Mouse (Mus musculus): ENCODE data around the gene Otp. TPM values are rescaled to one million over a fixed set of nuclear protein-coding genes. Genes with fewer than 3 reads are reported as not detected.

Gene Otp
- total RNA-seq, 2 experiments from 2014 or later: not detected

DNA sequence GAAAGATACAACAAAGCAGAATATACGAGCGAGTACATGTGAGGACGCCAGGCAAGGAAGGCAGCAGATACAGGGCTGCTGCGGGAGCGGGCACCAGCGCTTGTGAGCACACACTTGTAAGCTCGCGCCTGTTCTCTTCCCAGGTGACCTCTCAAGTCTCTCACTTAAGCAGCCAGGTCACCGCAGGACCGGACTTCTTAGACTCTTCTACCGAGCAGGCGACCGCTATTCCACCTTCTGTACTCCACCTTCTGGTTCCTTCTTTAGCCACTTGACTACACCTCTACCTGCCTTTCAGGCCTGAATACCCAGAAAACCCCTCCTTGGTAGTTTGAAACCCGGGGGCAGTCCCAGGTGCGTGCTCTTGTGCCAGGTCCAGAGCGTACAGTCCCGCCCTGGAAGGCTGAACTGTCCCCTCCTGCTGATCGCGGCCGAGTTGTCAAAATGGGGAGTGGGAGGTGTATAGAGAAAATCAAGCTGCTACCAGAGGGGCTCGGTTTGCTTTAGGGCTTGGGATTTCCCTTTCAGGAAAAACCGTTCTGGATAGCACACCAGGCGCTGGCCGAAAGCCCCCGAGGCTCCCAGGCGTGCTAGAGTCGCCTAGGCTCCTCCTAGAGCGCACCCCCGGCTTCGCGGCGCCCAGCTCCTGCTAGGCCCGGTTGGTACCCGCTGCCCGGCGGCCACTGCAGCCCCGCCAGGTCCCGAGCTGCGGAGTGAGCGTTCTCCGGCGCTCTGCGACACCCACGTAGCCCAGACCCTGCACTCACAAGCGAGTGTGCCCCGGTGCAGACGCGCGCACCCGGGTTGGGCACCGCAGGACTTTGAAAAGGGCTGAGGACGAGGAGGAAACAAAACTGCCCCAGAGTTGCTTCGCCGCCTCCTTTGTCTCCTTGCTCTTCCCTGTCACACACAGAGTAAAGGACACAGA, 2.0 kb upstream of the Otp start:
- DNase-seq (ENCODE audit: low spot score in 2 of 2): no peak

DNA sequence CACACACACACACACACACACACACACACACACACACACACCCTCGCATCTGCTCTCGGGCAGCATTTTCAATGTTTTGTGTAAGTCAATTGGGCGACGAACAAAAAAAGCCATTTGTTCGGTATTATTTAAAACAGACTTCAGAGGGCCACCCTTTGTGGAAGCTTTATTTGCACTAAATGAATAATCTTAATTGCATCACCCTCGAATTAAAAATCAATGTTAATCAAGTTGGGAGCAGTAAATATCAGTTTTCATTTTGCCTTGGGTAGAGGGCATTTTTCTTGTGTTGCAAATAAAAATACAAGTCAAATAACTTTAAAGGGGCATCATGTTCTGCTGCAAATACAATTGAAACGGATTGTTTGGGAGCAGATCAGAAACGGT, 1.4 kb upstream of the Otp start:
- DNase-seq (ENCODE audit: low spot score in 2 of 2): no peak

GRCm38 (mm10) chr13:94874656-94875395, 576 bp upstream of the Otp start:
- no peak for DNase-seq (ENCODE audit: low spot score in 2 of 2)

GRCm38 (mm10) chr13:94876286-94877210, 1.1 kb downstream of the Otp start:
- DNase-seq (ENCODE audit: low spot score in 2 of 2): no peak

GRCm38 (mm10) chr13:94877211-94877590, 1.8 kb downstream of the Otp start:
- DNase-seq (ENCODE audit: low spot score in 2 of 2): no peak

GRCm38 (mm10) chr13:94877991-94878745, 2.8 kb downstream of the Otp start:
- DNase-seq (ENCODE audit: low spot score in 2 of 2): no peak

DNA sequence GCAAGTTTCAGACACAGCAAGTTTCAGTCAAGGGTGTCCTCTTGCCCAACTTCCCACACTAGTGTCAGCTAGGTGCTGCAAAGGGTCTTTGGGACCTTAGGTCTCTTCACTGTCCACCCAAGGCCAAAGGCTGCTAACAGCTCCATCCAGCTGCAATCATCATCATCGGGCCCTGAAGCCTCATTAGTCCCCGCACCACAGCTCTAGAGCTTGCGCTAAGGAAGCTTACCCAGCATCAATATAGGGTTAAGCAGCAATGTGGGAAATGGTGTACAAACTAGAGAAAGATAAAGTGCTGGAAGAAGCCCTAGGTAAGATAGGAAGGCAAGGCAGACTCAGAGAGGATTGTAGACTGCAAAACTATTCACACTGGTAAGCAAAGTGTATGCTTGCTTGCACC, 5.8 kb downstream of the Otp start:
- DNase-seq (ENCODE audit: low spot score in 2 of 2): no peak

DNA sequence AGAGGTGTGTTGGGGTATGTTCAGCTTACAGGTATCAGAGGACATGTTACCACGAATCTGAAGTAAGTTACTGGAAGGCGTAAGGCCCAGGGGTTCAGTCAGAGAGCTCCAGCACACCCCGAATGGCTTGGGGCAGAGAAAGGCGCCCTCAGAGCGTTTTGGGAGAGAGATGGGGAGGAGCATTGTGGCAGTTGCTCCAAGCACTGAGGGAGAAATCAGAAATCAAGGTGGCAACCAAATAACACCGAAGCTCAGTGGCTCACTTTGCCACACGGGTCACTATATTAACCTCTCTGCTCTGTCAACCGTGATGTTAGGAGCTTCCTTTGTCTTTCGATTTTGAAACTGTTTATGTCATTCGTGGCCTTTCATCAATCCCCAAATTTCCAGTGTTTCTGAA, 6.8 kb downstream of the Otp start:
- DNase-seq (ENCODE audit: low spot score in 2 of 2): no peak

GRCm38 (mm10) chr13:94882711-94883145, 7.3 kb downstream of the Otp start:
- DNase-seq (ENCODE audit: low spot score in 2 of 2): no peak

GRCm38 (mm10) chr13:94883163-94883965, 8.0 kb downstream of the Otp start:
- DNase-seq (ENCODE audit: low spot score in 2 of 2): peak; percentile 23 to 52

DNA sequence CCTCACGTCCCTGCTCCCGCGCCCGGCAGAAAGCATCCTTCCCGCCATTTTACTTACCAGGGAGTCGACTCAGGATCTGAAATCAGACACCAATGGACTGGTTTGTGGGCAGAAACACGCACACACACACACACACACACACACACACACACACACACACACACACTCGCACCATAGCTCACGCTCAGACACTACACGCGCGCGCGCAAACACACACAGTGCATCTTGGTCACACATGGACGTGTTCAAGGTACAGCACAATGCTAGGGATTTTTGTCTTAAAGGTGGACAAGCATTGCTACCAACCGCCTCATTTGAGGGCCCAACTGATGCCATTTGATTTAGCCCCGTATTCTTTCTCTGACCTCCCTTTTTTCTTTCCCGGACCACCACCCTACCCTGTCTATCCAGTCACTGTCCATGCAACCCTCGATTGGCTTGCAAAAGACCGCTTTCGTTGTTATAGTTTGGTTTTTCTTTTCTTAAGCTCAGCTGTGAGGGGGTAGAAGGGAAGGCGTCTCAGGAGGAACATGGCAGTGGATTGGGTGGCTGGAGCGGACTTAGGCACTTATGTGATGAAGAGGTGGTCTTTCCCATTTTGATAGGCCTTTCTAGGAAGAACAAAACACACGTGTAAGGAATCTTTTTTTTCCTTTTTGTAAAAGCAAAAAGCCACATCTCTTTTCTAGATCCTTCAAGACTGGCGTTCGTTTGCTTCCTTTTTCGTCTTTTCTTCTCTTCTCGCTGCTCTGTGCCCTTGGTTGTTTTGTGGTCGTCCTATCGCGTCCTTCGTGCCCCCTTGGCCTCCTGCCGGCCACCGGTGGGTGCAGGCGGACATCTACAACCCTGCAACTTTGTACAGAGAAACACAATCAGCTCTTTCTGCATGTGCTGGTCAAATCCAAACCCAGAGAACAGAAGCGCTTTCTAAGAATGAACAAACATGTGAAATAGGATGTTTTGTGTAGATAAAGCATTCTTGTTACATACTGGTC, 8.9 kb downstream of the Otp start:
- DNase-seq (ENCODE audit: low spot score in 2 of 2): no peak

- DNase-seq (ENCODE audit: low spot score in 2 of 2): peak; percentile 24 to 32
Observed at GRCm38 (mm10) chr13:94885291-94886235, 10.2 kb downstream of the Otp start.

DNA sequence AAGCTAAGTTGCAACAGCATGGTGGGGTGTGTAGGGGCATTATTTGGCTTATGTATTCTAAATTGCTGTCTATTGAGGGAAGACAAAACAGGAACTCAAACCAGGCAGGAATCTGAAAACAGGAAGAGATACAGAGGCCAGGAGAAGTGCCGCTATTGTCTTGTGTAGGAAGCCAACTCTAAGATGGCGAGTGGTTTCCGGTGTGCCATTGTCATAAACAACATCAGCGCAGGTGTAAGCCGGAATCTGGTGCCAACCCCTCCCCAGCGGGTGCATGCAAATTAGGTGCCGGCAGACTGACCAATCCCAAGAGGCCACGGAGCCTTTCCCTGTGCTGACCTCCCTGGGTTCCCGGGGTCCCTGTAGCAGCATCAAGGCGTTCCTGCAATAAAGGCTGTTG, 32.4 kb downstream of the Otp start:
- DNase-seq (ENCODE audit: low spot score in 2 of 2): no peak

DNA sequence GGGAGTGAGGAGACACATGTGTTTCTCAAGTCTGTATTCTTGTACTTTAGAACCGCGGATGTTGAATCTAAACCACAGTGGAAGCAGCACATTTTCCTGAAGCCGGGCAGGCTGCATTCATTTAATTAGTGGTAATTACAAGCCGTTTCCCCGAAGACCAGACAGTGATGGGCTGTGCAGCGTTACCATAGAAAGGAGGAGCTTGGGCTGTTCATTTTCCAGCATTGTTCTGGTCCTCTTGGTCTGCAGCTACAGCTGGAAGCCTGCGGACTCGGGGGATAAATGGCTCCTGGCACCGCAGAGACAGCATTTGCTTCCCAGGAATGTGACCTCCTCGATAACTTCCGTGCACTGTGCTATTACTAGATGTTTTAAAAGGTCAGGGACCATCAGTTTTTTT, 37.6 kb downstream of the Otp start:
- DNase-seq (ENCODE audit: low spot score in 2 of 2): no peak

DNA sequence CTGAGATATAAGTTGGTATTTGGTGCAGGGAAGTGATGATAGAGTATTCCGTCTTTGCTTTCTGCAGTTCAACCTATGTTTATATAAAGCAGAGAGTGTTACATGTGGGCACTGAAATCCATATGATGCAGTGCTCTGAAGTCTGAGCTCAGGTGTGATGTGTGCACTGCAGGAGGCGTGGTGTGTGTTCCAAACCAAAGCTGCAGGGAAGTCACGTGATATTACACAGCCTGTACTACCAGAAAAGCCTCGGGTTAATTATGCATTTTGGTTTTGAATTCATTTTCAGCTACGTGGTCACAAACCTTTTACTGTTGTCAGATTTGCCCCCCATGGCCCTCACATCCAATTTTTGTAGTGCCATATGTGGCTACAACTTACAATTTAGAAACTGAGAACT, 40.3 kb downstream of the Otp start:
- no peak for DNase-seq (ENCODE audit: low spot score in 2 of 2)

GRCm38 (mm10) chr13:94928086-94928485, 52.7 kb downstream of the Otp start:
- no peak for DNase-seq (ENCODE audit: low spot score in 2 of 2)

All from gastrocnemius, postnatal 4 days (tissue).